Mouse (Mus musculus) stomach, postnatal 0 days (tissue): Measurements from ENCODE around the gene Pnkp. TPM values are rescaled to one million over a fixed set of nuclear protein-coding genes. Genes with fewer than 3 reads are reported as not detected.

ENCODE experiments used
- ATAC-seq: fragments of 200-750 bp; cut with Nextera tagmentation; 2 replicates; pipeline ENCODE4 v1.8.0; 2017; ENCODE audit not compliant: low FRiP score, low TSS enrichment
- DNase-seq: peaks from one replicate; pipeline ENCODE4 v3.0.0-alpha.2; 2016; ENCODE audit warnings: low spot score
- H3K27ac ChIP-seq: fragments of 300-500 bp; sonication (generic); replicated peaks from 2 replicates; pipeline ENCODE4 v1.5.1; 2014; ENCODE audit warnings: mild to moderate bottlenecking, control low read depth
- H3K27me3 ChIP-seq: fragments of 300-500 bp; sonication (generic); 2 replicates; pipeline ENCODE4 v1.6.1; 2014; ENCODE audit warnings: low read length; ENCODE audit not compliant: control insufficient read depth, insufficient read depth
- H3K36me3 ChIP-seq: fragments of 300-500 bp; sonication (generic); 2 replicates; pipeline ENCODE4 v1.6.1; 2014; ENCODE audit warnings: low read length, mixed read lengths; ENCODE audit not compliant: control insufficient read depth, insufficient read depth
- H3K4me1 ChIP-seq: fragments of 300-500 bp; sonication (generic); replicated peaks from 2 replicates; pipeline ENCODE4 v1.6.1; 2014; ENCODE audit warnings: antibody characterized with exemption; ENCODE audit not compliant: control insufficient read depth, insufficient read depth
- H3K4me2 ChIP-seq: fragments of 300-500 bp; sonication (generic); replicated peaks from 2 replicates; pipeline ENCODE4 v1.6.1; 2014; ENCODE audit warnings: low read depth, mild to moderate bottlenecking, control low read depth, moderate library complexity
- H3K4me3 ChIP-seq: fragments of 300-500 bp; sonication (generic); 2 replicates; pipeline ENCODE4 v1.5.1; 2014; ENCODE audit warnings: low read depth, low read length, control low read depth
- H3K9ac ChIP-seq: fragments of 300-500 bp; sonication (generic); 2 replicates; pipeline ENCODE4 v1.6.1; 2014; ENCODE audit warnings: mild to moderate bottlenecking, low read length, control low read depth, mixed read lengths
- H3K9me3 ChIP-seq: fragments of 300-500 bp; sonication (generic); 2 replicates; pipeline ENCODE4 v1.6.1; 2016; ENCODE audit warnings: low read length; ENCODE audit not compliant: control insufficient read depth
- CTCF ChIP-seq: IDR thresholded peaks from 2 replicates; pipeline ENCODE4 v1.5.1; 2016; ENCODE audit warnings: antibody characterized with exemption, low read depth, mild to moderate bottlenecking, moderate library complexity
- EP300 ChIP-seq: optimal IDR thresholded peaks from 2 replicates; pipeline ENCODE3; 2016; ENCODE audit warnings: antibody characterized with exemption
- WGBS: fragments of 180-500 bp; shearing (Covaris S2); extraction: QIAGEN DNeasy Blood & Tissue Kit; methylation state at CpG from one replicate; pipeline ENCODE4 v1.1.7; 2014; 5-methylcytosine and 5-hydroxymethylcytosine counted together
- polyA plus RNA-seq: library from polyadenylated mRNA; unstranded; fragments of >200 nt; fragmentation: Nextera tagmentation; extraction: Ambion mirVana; gene quantifications from 2 replicates; pipeline ENCODE4 v1.2.1, GENCODE M21; 2015

Gene Pnkp
- polyA plus RNA-seq, 1 experiment from 2014 or later: 23.5 TPM

- DNase-seq (no peak), ATAC-seq (no peak)
- H3K9ac ChIP-seq: peak overlapping the region; percentile 99; the same call in 1 of the 2 replicates
- H3K4me1 ChIP-seq: peaks cover 23% of the 10 kb centered on the region
- no peaks in the 10 kb centered on the region for H3K9me3 ChIP-seq
- H3K27ac ChIP-seq: peak overlapping the region; percentile 100
- whole genome bisulfite sequencing: 42% methylated on average over 19 of the region's 19 CpGs
- peak overlapping the region; percentile 98; the same call in 1 of the 2 replicates for H3K4me3 ChIP-seq
- TF ChIP-seq CTCF (no peak), EP300 (no peak)
- H3K4me2 ChIP-seq: peak overlapping the region; percentile 75
- H3K36me3 ChIP-seq: peaks cover 25% of the 10 kb centered on the region
- no peaks in the 10 kb centered on the region for H3K27me3 ChIP-seq
Observed at GRCm38 (mm10) chr7:44867010-44867702, 10.2 kb downstream of the Pnkp start.

DNA sequence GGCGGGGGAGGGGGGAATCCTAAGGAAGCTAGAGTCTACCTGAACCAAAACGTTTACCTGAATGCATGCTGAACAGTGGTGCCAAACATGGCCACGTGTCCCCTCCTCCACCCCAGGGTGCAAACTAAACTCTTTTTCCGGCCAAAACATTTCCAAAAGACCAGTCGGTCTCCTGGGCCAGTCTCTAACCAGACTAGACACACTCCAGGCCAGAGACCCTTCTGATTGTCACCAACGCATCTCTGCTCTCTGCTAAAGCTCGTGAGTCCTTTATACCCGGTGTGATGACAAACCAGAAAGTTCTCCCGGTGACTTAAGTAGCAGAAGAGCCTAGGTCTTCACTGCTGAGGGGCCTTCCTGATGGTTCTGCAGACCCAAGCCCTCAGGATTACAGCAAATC, 10.9 kb downstream of the Pnkp start:
- 22% methylated on average over 9 of the region's 9 CpGs for WGBS
- Histone ChIP-seq H3K9me3 (no peaks in the 10 kb centered on the region), H3K36me3 (peaks cover 19% of the 10 kb centered on the region), H3K4me3 (peak overlapping the region; percentile 98), H3K9ac (peak overlapping the region; percentile 99), H3K4me1 (peaks cover 23% of the 10 kb centered on the region), H3K4me2 (peak overlapping the region; percentile 75), H3K27ac (peak overlapping the region; percentile 100), H3K27me3 (no peaks in the 10 kb centered on the region)
- DNase-seq: no peak
- TF ChIP-seq EP300 (no peak), CTCF (no peak)
- no peak for ATAC-seq

GRCm38 (mm10) chr7:44868465-44868864, 11.5 kb downstream of the Pnkp start:
- H3K4me2 ChIP-seq: peak overlapping the region; percentile 75
- H3K36me3 ChIP-seq: peaks cover 13% of the 10 kb centered on the region
- ATAC-seq (no peak), DNase-seq (peak; percentile 68)
- peak overlapping the region; percentile 98 for H3K4me3 ChIP-seq
- TF ChIP-seq CTCF: no peak
- TF ChIP-seq EP300: no peak
- H3K27ac ChIP-seq: peak overlapping the region; percentile 100
- H3K4me1 ChIP-seq: peaks cover 23% of the 10 kb centered on the region
- H3K9me3 ChIP-seq: no peaks in the 10 kb centered on the region
- peak overlapping the region; percentile 99 for H3K9ac ChIP-seq
- H3K27me3 ChIP-seq: no peaks in the 10 kb centered on the region
- WGBS: 1% methylated on average over 16 of the region's 16 CpGs

DNA sequence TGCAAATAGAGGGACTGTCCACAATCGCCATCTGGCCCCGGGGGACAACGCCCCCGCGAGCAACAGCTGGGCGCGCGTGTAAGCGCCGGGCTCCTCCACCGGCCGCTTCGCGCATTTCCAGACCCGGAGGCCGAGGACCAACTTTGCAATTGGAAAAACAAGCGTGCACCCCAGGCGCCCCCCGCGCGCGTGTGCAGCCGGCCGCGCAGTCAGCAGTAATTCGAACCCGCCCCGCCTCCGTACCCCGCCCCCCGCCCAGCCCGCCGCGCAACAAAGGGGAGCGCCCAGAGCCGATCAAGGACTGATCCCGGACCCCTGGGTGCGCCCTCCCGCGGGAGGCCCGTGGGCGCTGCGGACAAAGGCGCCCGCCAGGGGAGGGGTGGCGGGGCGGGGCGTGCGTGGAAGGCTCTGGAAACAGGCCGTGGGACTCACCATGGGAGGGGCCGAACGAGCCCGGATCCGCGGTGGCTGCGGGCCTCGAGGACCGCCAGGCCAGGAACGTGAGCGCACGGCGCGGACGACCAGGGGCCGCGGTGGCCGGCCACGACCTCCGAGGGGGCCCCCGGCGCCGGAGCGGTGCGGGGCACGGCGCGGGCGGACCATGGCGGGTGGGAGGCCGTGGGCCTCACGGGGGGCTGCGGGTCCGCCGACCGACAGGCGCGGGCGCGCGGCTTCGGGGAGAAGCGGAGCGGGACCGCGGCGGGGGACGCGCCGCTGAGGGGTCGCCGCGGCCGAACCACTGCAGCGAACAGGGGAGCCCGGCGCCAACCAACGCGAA, 12.2 kb downstream of the Pnkp start:
- TF ChIP-seq EP300 (no peak), CTCF (peak; percentile 38; the same call in 1 of the 2 replicates)
- H3K36me3 ChIP-seq: peaks cover 6% of the 10 kb centered on the region
- H3K4me2 ChIP-seq: peak overlapping the region; percentile 75
- DNase-seq: peak; percentile 88
- H3K9me3 ChIP-seq: no peaks in the 10 kb centered on the region
- peak overlapping the region; percentile 98 for H3K4me3 ChIP-seq
- peaks cover 23% of the 10 kb centered on the region for H3K4me1 ChIP-seq
- peak; percentile 17 for ATAC-seq
- under 1% methylated on average over 89 of the region's 108 CpGs for WGBS
- H3K27ac ChIP-seq: peak overlapping the region; percentile 100
- H3K27me3 ChIP-seq: no peaks in the 10 kb centered on the region
- H3K9ac ChIP-seq: peak overlapping the region; percentile 99

DNA sequence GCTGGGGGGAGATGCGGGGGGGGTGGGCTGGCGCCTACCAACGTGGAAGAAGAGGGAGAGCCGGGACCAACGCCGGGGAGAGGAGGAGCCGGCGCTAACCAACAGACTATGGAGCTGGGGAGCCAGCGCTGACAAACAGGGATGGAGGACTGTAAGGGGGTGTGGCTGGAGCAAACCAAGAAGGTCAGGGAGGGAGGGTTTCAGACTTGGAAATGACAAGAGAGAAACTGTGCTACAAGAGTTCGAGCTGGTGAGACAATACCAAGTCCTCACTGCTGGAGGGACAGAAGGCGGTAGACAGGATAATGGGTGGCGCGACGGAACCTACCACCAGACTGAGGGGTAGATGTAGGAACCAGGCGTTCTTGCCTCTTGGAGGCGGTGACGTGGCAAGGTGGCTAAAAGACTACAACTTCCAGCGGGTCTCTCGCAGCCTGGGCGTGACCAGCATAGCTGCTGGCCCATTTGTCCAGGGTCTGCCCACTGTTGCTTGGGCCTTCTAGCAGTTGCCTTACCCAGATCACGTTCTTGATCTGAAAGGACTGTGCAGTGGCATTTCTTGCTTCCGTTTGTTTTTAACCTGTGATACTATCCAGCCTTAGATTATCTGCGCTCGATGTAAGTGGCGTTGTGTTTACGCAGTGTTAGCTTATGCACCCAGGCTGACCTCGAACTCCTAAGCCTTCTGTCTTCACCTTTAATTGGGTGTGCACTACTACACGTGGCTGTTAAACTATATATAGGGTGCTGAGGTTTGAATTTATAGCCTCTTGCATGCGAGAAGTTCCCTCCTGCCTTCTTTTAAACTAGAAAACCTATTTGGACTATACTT, 13.0 kb downstream of the Pnkp start, which contains the start of gene Ptov1:
Ptov1 (minus strand) TSS at position 92 of the 832 bp plus-strand sequence.
- Histone ChIP-seq H3K27ac (peak within 1 kb of the TSS; percentile 100), H3K4me1 (peaks cover 23% of the 10 kb centered on the region), H3K36me3 (no peaks in the 10 kb centered on the region; the same call in 1 of the 2 replicates), H3K9me3 (no peaks in the 10 kb centered on the region), H3K4me2 (peak within 1 kb of the TSS; percentile 75), H3K27me3 (no peaks in the 10 kb centered on the region), H3K4me3 (peak within 1 kb of the TSS; percentile 98), H3K9ac (peak within 1 kb of the TSS; percentile 99)
- peak; percentile 95 for DNase-seq
- WGBS: 2% methylated on average over 29 of the region's 29 CpGs
- ATAC-seq: peak; percentile 91
- TF ChIP-seq EP300 (peak; percentile 81), CTCF (peak; percentile 1; the same call in 1 of the 2 replicates)
